In the genomic region with DNA sequence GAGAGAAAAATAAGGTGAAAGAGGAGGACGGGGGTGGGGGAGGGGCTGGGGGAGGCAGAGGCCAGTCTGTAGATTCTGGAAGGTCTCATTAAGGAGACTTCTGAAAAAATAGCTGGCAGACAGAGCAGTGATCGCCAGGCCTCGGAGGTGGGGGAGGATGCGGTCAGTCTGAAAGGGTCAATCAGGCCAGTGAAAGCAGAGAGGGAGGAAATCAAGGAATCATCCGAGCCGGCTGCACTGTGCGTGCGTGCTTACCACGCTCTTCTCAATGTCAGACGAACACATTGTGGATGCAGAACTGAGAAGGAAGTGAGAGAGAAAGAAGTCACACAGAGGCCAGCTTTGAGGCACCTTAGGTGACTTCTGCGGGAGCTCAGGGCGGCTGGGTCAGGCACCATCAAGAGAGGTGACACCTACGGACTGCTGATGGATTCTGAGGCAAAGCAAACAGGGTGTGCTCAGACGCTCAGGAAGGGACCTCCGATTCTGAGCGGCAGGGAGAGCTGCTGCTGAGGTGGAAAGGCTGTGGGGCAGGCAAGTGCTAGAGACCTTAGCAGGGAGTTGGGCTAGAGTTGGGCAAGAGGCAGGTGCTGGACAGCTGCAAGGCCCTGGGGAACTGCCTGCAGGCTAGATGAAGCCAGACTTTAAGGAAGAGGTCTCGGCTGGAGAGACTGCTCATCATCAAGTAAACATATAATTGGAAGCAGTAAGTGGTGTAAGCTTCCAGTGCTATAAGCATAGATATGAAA, we compare ENCODE assay signal across 8 mouse cellular contexts.
DNase-seq lines count a peak whose midpoint lies in the region; ATAC-seq lines count a peak whose summit lies in the region.

No protein-coding gene starts in this region.

- peak overlapping the region; percentile 49 for H3K4me2 ChIP-seq in kidney, embryonic 16.5 days (replicated peaks; ENCODE audit: low read depth, low read length)
- H3K4me2 ChIP-seq in hindbrain, embryonic 14.5 days (replicated peaks), result peak overlapping the region; percentile 34
- H3K4me2 ChIP-seq in midbrain, embryonic 16.5 days (ENCODE audit: low read length), result 0 out of 2 replicates have a peak overlapping the region, but pooled peaks have one; percentile 17

- no peaks in the 10 kb centered on the region for H3K9me3 ChIP-seq in kidney, embryonic 16.5 days (ENCODE audit: low read length)
- H3K9me3 ChIP-seq in hindbrain, embryonic 14.5 days (ENCODE audit: control insufficient read depth, low read length), result no peaks in the 10 kb centered on the region
- no peaks in the 10 kb centered on the region for H3K9me3 ChIP-seq in midbrain, embryonic 16.5 days (replicated peaks; ENCODE audit: control insufficient read depth, low read length, poor library complexity, severe bottlenecking)

- peaks cover 26% of the 10 kb centered on the region for H3K4me1 ChIP-seq in kidney, embryonic 16.5 days (ENCODE audit: insufficient read depth, low read length)
- H3K4me1 ChIP-seq in hindbrain, embryonic 14.5 days (replicated peaks; ENCODE audit: control insufficient read depth, insufficient read depth, low read length), result peaks cover 19% of the 10 kb centered on the region
- H3K4me1 ChIP-seq in midbrain, embryonic 16.5 days (ENCODE audit: control insufficient read depth, insufficient read depth, low read length), result peaks cover 11% of the 10 kb centered on the region; the same call in 1 of the 2 replicates

- H3K36me3 ChIP-seq in kidney, embryonic 16.5 days (ENCODE audit: insufficient read depth, low read length), result no peaks in the 10 kb centered on the region
- H3K36me3 ChIP-seq in hindbrain, embryonic 14.5 days (replicated peaks; ENCODE audit: control insufficient read depth, insufficient read depth), result no peaks in the 10 kb centered on the region
- H3K36me3 ChIP-seq in midbrain, embryonic 16.5 days (ENCODE audit: control insufficient read depth, insufficient read depth, low read length), result no peaks in the 10 kb centered on the region

- H3K9ac ChIP-seq in kidney, embryonic 16.5 days (replicated peaks; ENCODE audit: low read length), result peak overlapping the region; percentile 40; the same call in 1 of the 2 replicates
- peak overlapping the region; percentile 32; the same call in 1 of the 2 replicates for H3K9ac ChIP-seq in hindbrain, embryonic 14.5 days
- H3K9ac ChIP-seq in midbrain, embryonic 16.5 days (ENCODE audit: low read depth, low read length), result peak overlapping the region; percentile 18; the same call in 1 of the 2 replicates

- peak; percentile 49; the same call in 1 of the 2 replicates for ATAC-seq in kidney, embryonic 16.5 days (ENCODE audit: low FRiP score, low TSS enrichment)
- ATAC-seq in hindbrain, embryonic 14.5 days (ENCODE audit: low FRiP score), result no peak
- 0 out of 2 replicates have a peak, but pooled peaks have one; percentile 39 for ATAC-seq in midbrain, embryonic 16.5 days
- ATAC-seq in cerebellum, adult (ENCODE audit: insufficient number of reproducible peaks, low FRiP score, low TSS enrichment), result no peak

- peak overlapping the region; percentile 21; the same call in 1 of the 2 replicates for H3K4me3 ChIP-seq in kidney, embryonic 16.5 days (ENCODE audit: low read length)
- H3K4me3 ChIP-seq in hindbrain, embryonic 14.5 days (replicated peaks; ENCODE audit: low read length), result no peak overlapping the region
- no peak overlapping the region for H3K4me3 ChIP-seq in midbrain, embryonic 16.5 days (ENCODE audit: low read depth, low read length)

- no peaks in the 10 kb centered on the region for H3K27me3 ChIP-seq in kidney, embryonic 16.5 days (ENCODE audit: insufficient read depth, low read length)
- no peaks in the 10 kb centered on the region for H3K27me3 ChIP-seq in hindbrain, embryonic 14.5 days (ENCODE audit: control insufficient read depth, insufficient read depth, low read length)
- no peaks in the 10 kb centered on the region for H3K27me3 ChIP-seq in midbrain, embryonic 16.5 days (ENCODE audit: control insufficient read depth, insufficient read depth, low read depth, low read length)

- no peak for DNase-seq in kidney, postnatal 36 days
- DNase-seq in embryo, embryonic 11 days, result peak; percentile 41
- no peak for DNase-seq in hindbrain, embryonic 14.5 days (ENCODE audit: low spot score)
- DNase-seq in frontal cortex, postnatal 14 days (ENCODE audit: low spot score in 2 of 2), result no peak
- DNase-seq in gastrocnemius, adult 8-10 months (ENCODE audit: low spot score in 2 of 2), result no peak

- no peak overlapping the region for H3K27ac ChIP-seq in kidney, embryonic 16.5 days (ENCODE audit: low read length)
- no peak overlapping the region for H3K27ac ChIP-seq in hindbrain, embryonic 14.5 days
- no peak overlapping the region for H3K27ac ChIP-seq in midbrain, embryonic 16.5 days (ENCODE audit: low read length)

- WGBS in kidney, embryonic 16.5 days, result 4% methylated on average over 17 of the region's 17 CpGs
- 14% methylated on average over 17 of the region's 17 CpGs for WGBS in hindbrain, embryonic 14.5 days
- WGBS in midbrain, embryonic 16.5 days, result 8% methylated on average over 17 of the region's 17 CpGs

Comparison
In these comparisons a context has a peak if more than half of its experiments do, and no peak if none do; other contexts are left out.
1. ATAC-seq: peak in kidney, embryonic 16.5 days (single experiment) and midbrain, embryonic 16.5 days (single experiment); none in hindbrain, embryonic 14.5 days (single experiment) and cerebellum, adult (single experiment).
2. Peak in every context shown above with its lines, with median percentiles within 50 percentile points of each other: H3K4me2 ChIP-seq and H3K9ac ChIP-seq.